Mouse (Mus musculus) intestine, postnatal 0 days (tissue): ENCODE results near the gene Vps8. TPM values are rescaled to one million over a fixed set of nuclear protein-coding genes. Genes with fewer than 3 reads are reported as not detected.

Experiments
- ATAC-seq: fragments of 200-750 bp; cut with Nextera tagmentation; 2 replicates; pipeline ENCODE4 v1.8.0; 2017; ENCODE audit warnings: mild to moderate bottlenecking, moderate TSS enrichment, moderate library complexity
- H3K27ac ChIP-seq: fragments of 300-500 bp; sonication (generic); 2 replicates; pipeline ENCODE4 v1.5.1; 2014; ENCODE audit warnings: mild to moderate bottlenecking, low read depth, low read length, moderate library complexity
- H3K27me3 ChIP-seq: fragments of 300-500 bp; sonication (generic); replicated peaks from 2 replicates; pipeline ENCODE4 v1.6.1; 2014; ENCODE audit warnings: low read length, mixed read lengths; ENCODE audit not compliant: control insufficient read depth, insufficient read depth
- H3K36me3 ChIP-seq: fragments of 300-500 bp; sonication (generic); 2 replicates; pipeline ENCODE4 v1.6.1; 2014; ENCODE audit warnings: mild to moderate bottlenecking, moderate library complexity; ENCODE audit not compliant: control insufficient read depth, insufficient read depth
- H3K4me1 ChIP-seq: fragments of 300-500 bp; sonication (generic); replicated peaks from 2 replicates; pipeline ENCODE4 v1.6.1; 2014; ENCODE audit warnings: antibody characterized with exemption, low read length, mixed read lengths; ENCODE audit not compliant: control insufficient read depth, insufficient read depth
- H3K4me2 ChIP-seq: fragments of 300-500 bp; sonication (generic); replicated peaks from 2 replicates; pipeline ENCODE4 v1.6.1; 2014; ENCODE audit warnings: low read depth, mild to moderate bottlenecking, moderate library complexity
- H3K4me3 ChIP-seq: fragments of 300-500 bp; sonication (generic); 2 replicates; pipeline ENCODE4 v1.5.1; 2014; ENCODE audit warnings: low read depth, low read length
- H3K9ac ChIP-seq: fragments of 300-500 bp; sonication (generic); 2 replicates; pipeline ENCODE4 v1.6.1; 2014; ENCODE audit warnings: mild to moderate bottlenecking, low read depth, low read length
- H3K9me3 ChIP-seq: fragments of 300-500 bp; sonication (generic); 2 replicates; pipeline ENCODE4 v1.6.1; 2016; ENCODE audit warnings: mixed run types; ENCODE audit not compliant: control insufficient read depth
- CTCF ChIP-seq: sonication (generic); IDR thresholded peaks from 2 replicates; pipeline ENCODE4 v1.5.1; 2016; ENCODE audit warnings: low read depth, mild to moderate bottlenecking, control low read depth, antibody characterized with exemption, moderate library complexity
- WGBS: fragments of 180-500 bp; shearing (Covaris S2); extraction: QIAGEN DNeasy Blood & Tissue Kit; methylation state at CpG from one replicate; pipeline ENCODE4 v1.1.7; 2014; 5-methylcytosine and 5-hydroxymethylcytosine counted together
- polyA plus RNA-seq: library from polyadenylated mRNA; unstranded; fragments of >200 nt; fragmentation: Nextera tagmentation; extraction: Ambion mirVana; gene quantifications from 2 replicates; pipeline ENCODE4 v1.2.1, GENCODE M21; 2015

The Vps8 gene
- polyA plus RNA-seq, 1 experiment from 2014 or later: 6.6 TPM

DNA sequence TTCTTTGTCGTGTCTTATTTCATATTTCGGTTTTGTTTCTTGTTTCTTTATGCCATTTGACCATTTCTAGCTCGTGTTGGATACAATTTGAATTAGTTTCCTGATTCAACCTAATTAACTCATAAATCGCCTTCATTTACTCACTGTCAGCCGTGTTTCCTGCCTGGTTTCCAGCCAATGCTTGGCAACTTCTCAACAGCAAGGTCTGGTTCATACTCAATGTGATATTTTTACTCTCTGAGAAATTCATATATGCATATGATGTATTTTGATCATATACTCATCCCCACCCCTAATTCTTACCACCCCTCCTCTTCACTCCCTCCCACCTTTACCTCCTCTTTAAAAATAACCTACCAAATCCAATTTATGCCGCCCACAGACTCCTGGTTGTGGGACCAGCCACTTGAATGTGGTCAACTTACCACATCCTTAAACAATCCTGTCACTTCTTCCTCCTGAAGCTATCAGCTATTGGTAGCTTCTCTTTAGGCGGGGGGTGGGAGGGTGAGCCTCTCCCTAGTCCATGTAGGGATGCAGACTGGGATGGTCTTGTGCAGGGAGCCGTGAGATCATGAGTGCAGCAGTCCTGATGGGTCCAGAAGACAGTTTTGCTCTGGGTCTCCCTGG, 184.2 kb downstream of the Vps8 start:
- 67% methylated on average over 8 of the region's 8 CpGs for WGBS
- Histone ChIP-seq H3K4me2 (no peak overlapping the region), H3K9ac (no peak overlapping the region), H3K4me3 (no peak overlapping the region), H3K27me3 (no peaks in the 10 kb centered on the region), H3K36me3 (no peaks in the 10 kb centered on the region), H3K4me1 (no peaks in the 10 kb centered on the region), H3K27ac (no peak overlapping the region), H3K9me3 (no peaks in the 10 kb centered on the region)
- no peak for TF ChIP-seq CTCF
- no peak for ATAC-seq

DNA sequence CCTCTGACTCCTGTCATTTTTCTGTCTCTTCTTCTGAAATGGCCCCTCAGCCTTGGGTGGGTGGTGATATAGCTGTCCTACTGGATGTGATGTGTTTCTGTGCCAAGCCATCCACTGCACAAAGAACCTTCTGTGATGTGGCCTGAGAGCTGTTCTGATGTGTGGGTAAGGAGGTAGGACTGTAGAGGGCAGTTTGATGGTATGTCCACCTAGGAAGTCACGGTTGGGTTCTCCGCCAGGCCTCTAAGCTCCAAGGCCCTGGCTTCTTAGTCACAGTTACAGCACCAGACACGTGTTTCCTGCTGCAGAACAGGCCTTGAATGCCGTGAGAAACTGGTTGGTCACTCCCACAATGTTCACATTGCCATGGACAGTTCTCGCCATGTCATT, 184.7 kb downstream of the Vps8 start:
- Histone ChIP-seq H3K9me3 (no peaks in the 10 kb centered on the region), H3K4me2 (no peak overlapping the region), H3K27me3 (no peaks in the 10 kb centered on the region), H3K9ac (no peak overlapping the region), H3K36me3 (no peaks in the 10 kb centered on the region), H3K4me3 (no peak overlapping the region), H3K4me1 (no peaks in the 10 kb centered on the region), H3K27ac (no peak overlapping the region)
- TF ChIP-seq CTCF: no peak
- 66% methylated on average over 5 of the region's 5 CpGs for WGBS
- ATAC-seq: no peak

DNA sequence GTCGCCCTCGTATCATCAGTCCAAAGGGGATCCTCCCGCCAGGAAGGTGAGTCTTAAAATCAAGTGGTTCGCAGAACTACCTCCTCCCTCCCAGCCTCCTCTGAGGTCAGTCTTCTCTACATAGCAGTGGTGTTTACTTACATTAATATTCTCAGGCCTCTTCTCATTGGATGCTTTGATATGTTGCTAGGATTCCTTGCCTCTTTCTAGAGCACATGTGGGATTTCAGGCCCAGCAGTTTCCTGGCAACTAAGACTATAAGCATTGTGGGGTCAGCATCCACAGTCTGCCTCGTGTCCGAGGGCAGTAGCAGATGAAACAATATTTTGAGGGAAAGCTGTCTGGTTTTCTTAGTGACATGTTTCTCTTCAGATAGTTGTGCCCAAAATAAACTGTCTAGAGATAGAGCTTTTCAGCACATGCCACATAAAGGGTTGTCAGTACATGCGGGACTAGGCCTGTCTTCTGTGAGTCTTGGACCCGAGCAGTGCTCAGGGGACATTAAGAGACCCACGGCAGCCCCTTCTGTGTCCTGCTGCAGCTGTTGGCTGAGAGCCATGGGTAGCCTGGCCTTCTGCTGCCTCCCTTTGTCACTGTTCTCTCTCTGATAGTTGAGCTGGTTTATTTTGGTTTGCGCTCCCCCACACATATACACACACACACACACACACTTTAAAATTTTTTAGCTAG, 185.4 kb downstream of the Vps8 start:
- no peaks in the 10 kb centered on the region for H3K27me3 ChIP-seq
- no peak for ATAC-seq
- no peaks in the 10 kb centered on the region for H3K9me3 ChIP-seq
- no peaks in the 10 kb centered on the region for H3K36me3 ChIP-seq
- no peaks in the 10 kb centered on the region for H3K4me1 ChIP-seq
- H3K4me2 ChIP-seq: no peak overlapping the region
- no peak overlapping the region for H3K27ac ChIP-seq
- no peak for TF ChIP-seq CTCF
- no peak overlapping the region for H3K4me3 ChIP-seq
- no peak overlapping the region for H3K9ac ChIP-seq
- 72% methylated on average over 10 of the region's 10 CpGs for WGBS

DNA sequence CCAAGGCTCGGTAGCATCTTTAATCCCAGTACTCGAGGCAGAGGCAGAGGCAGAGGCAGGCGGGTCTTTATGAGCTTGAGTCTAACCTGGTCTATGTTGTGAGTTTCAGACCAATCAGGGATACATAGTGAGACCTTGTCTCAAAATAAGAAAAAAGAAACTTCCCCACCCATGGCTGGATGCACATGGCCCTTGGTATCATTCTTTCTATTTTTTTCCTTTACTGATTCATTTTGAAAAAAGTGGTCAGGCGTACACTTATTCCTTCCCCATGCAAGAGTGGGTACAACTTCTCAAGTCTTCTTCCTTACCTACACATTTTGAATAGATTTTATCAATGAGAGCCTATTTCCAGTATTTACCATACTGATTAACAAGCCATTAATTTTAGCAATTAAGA, 187.6 kb downstream of the Vps8 start:
- Histone ChIP-seq H3K4me3 (no peak overlapping the region), H3K9me3 (no peaks in the 10 kb centered on the region), H3K27me3 (no peaks in the 10 kb centered on the region), H3K4me2 (no peak overlapping the region), H3K4me1 (no peaks in the 10 kb centered on the region), H3K36me3 (no peaks in the 10 kb centered on the region), H3K27ac (no peak overlapping the region), H3K9ac (no peak overlapping the region)
- TF ChIP-seq CTCF: no peak
- 91% methylated on average over 4 of the region's 4 CpGs for WGBS
- no peak for ATAC-seq

DNA sequence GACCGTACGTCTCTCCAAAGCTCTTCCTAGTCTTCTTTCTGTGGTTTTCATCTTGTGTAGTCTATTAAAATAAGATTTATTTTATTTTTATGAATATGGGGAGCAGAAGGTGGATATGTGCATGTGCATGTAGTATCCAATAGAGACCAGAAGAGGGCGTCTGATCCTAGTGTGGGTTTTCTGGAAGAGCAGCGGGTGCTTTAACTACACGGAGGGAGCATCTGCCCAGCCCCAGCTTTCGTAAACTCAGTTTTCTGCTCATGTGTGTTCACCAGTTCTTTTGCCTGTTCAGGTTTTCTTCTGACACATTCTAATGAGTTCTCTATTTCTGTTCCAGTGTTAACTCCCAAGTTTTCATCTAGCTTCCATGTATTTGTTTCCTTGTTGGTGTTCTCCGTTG, 192.9 kb downstream of the Vps8 start:
- Histone ChIP-seq H3K27ac (no peak overlapping the region), H3K27me3 (no peaks in the 10 kb centered on the region), H3K36me3 (no peaks in the 10 kb centered on the region), H3K9ac (no peak overlapping the region), H3K4me1 (no peaks in the 10 kb centered on the region), H3K4me2 (no peak overlapping the region), H3K9me3 (no peaks in the 10 kb centered on the region), H3K4me3 (no peak overlapping the region)
- 61% methylated on average over 7 of the region's 7 CpGs for WGBS
- TF ChIP-seq CTCF: peak; percentile 73
- no peak for ATAC-seq

DNA sequence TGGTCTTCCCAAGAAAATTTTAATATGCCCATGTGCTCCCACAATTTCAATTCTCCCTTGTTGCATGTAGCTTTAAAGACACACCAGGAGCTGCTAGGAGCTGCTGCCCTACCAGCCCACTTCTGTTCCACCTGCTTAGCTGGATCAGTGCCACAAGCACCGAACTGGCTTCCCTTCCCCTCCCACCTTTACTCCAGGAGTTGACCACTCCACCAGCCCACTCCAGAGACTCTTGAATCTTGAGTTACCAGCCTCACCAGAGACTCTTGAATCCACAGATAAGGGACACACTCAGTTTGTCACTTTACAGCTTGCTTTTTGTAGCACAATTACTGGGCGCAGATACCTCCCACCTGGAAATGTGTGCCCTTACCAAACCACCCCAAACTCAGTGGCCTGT, 197.7 kb downstream of the Vps8 start:
- 84% methylated on average over 2 of the region's 2 CpGs for WGBS
- H3K27ac ChIP-seq: no peak overlapping the region
- no peak overlapping the region for H3K4me3 ChIP-seq
- no peak for ATAC-seq
- no peaks in the 10 kb centered on the region for H3K9me3 ChIP-seq
- no peaks in the 10 kb centered on the region for H3K4me1 ChIP-seq
- H3K9ac ChIP-seq: no peak overlapping the region
- H3K36me3 ChIP-seq: no peaks in the 10 kb centered on the region
- no peak overlapping the region for H3K4me2 ChIP-seq
- TF ChIP-seq CTCF: no peak
- H3K27me3 ChIP-seq: no peaks in the 10 kb centered on the region
